Mouse (Mus musculus): Measurements from ENCODE around the gene Pex3.

DNA sequence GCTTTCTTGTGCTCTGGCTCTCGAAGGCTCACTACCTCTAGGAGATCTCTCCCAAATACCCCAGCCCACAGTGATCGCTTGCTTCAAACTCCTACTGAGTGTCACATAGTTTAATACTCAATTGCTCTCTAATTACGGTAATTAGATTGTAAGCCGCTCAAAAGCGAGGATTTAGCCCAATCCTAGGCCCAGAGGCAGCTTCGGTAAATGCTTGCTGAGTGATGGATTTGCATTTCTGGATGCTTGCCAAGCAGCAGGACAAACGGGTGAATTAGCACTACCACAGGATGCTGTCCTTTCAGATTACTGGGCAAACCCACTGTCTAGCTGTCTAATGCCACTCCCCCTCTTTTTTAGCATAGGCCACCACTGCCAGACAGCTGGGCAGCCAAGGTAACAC lies 16.9 kb upstream of the Pex3 start:
- TF ChIP-seq CTCF (IDR thresholded peaks at IDR 0.05; ENCODE audit: control insufficient read depth, insufficient read depth, insufficient read length) (no peak), USF1 (IDR thresholded peaks at IDR 0.05; ENCODE audit: low read depth) (no peak), FOSL1 (IDR thresholded peaks at IDR 0.05; ENCODE audit: insufficient read depth, low read length, poor library complexity, severe bottlenecking) (no peak), MYOD1 (IDR thresholded peaks at IDR 0.05; ENCODE audit: control insufficient read depth, insufficient read length, low read depth) (no peak)
